ENCODE assay signal across 28 mouse cellular contexts in genomic region chr19:53303382-53303781, GRCm38 (mm10). TPM values are rescaled to one million over a fixed set of nuclear protein-coding genes. Genes with fewer than 3 reads are reported as not detected.
DNase-seq lines count a peak whose midpoint lies in the region; ATAC-seq and TF ChIP-seq lines count a peak whose summit lies in the region.
"Had no signal": no experiment of that assay in that cellular context is flagged by ENCODE, and none has a peak within 500 bp of the region (broad histone marks: within the 10 kb centered on the region; RNA-seq: fewer than 3 reads in every experiment).

No protein-coding gene starts in this region.

- H3K36me3 ChIP-seq in intestine, postnatal 0 days (ENCODE audit: control insufficient read depth, insufficient read depth), result no peaks in the 10 kb centered on the region
- H3K36me3 ChIP-seq in intestine, embryonic 15.5 days, result no peaks in the 10 kb centered on the region
- no peaks in the 10 kb centered on the region for H3K36me3 ChIP-seq in hindbrain, embryonic 16.5 days (ENCODE audit: control insufficient read depth, insufficient read depth, low read length)
- H3K36me3 ChIP-seq: embryonic facial prominence, embryonic 10.5 days; G1E; heart, embryonic 10.5 days; heart, embryonic 15.5 days; hindbrain, embryonic 10.5 days; hindbrain, embryonic 15.5 days had no signal

- DNase-seq in gastrocnemius, postnatal 25 days, result no peak
- DNase-seq in urinary bladder, postnatal 4 days (ENCODE audit: low spot score in 2 of 2), result no peak
- DNase-seq: adrenal gland, adult 8-10 months; B cell, adult 2 months; cerebellum, adult 18-20 months; cerebellum, adult 9-11 months; cerebellum, postnatal 36 days; gastrocnemius, adult 2 months; gastrocnemius, postnatal 36 days; heart, adult 18-20 months; heart, postnatal 14 days had no signal

- no peak for ATAC-seq in intestine, postnatal 0 days
- ATAC-seq in intestine, embryonic 15.5 days, result no peak
- peak; percentile 94 for ATAC-seq in megakaryocyte, adult 5-6 weeks (ENCODE audit: poor library complexity, severe bottlenecking)
- ATAC-seq in monocyte, adult 5-6 weeks (replicated peaks; ENCODE audit: insufficient number of reproducible peaks, low FRiP score, low TSS enrichment, poor library complexity, severe bottlenecking), result peak; percentile 72
- no peak for ATAC-seq in hindbrain, embryonic 16.5 days
- ATAC-seq: activated CD4-positive, CD25-positive, alpha-beta regulatory T cell, adult 4 months; CD4-positive, CD25-positive, alpha-beta regulatory T cell, adult 4 months; forebrain, embryonic 14.5 days; inflammation-experienced regulatory T-cells, adult 6 months; Patski had no signal

- no peaks in the 10 kb centered on the region for H3K27me3 ChIP-seq in intestine, postnatal 0 days (replicated peaks; ENCODE audit: control insufficient read depth, insufficient read depth, low read length)
- no peaks in the 10 kb centered on the region for H3K27me3 ChIP-seq in intestine, embryonic 15.5 days (replicated peaks)
- H3K27me3 ChIP-seq in hindbrain, embryonic 16.5 days (replicated peaks; ENCODE audit: control insufficient read depth, insufficient read depth, low read length), result no peaks in the 10 kb centered on the region
- H3K27me3 ChIP-seq: heart, embryonic 15.5 days; hindbrain, embryonic 15.5 days had no signal

- H3K4me1 ChIP-seq in intestine, postnatal 0 days (replicated peaks; ENCODE audit: control insufficient read depth, insufficient read depth, low read length), result no peaks in the 10 kb centered on the region
- no peaks in the 10 kb centered on the region for H3K4me1 ChIP-seq in intestine, embryonic 15.5 days (replicated peaks)
- H3K4me1 ChIP-seq in bone marrow, adult 2 months (ENCODE audit: control insufficient read depth, insufficient read depth, low read length), result no peaks in the 10 kb centered on the region; the same call in 1 of the 2 replicates
- no peaks in the 10 kb centered on the region for H3K4me1 ChIP-seq in hindbrain, embryonic 16.5 days (ENCODE audit: control insufficient read depth, insufficient read depth, low read depth, low read length)

- no peak for TF ChIP-seq CTCF in intestine, postnatal 0 days (IDR thresholded peaks at IDR 0.05; ENCODE audit: low read depth)
- TF ChIP-seq CTCF in bone marrow, adult 2 months (IDR thresholded peaks at IDR 0.05; ENCODE audit: control insufficient read depth, insufficient read depth, low read length), result no peak

- H3K4me3 ChIP-seq in intestine, postnatal 0 days (ENCODE audit: low read depth, low read length), result no peak overlapping the region
- H3K4me3 ChIP-seq in intestine, embryonic 15.5 days (replicated peaks), result no peak overlapping the region
- H3K4me3 ChIP-seq in bone marrow, adult 2 months (replicated peaks; ENCODE audit: control insufficient read depth, low read depth, low read length), result peak overlapping the region; percentile 61
- no peak overlapping the region for H3K4me3 ChIP-seq in hindbrain, embryonic 16.5 days (ENCODE audit: low read length)
- H3K4me3 ChIP-seq: embryonic facial prominence, embryonic 10.5 days; gastrocnemius, adult 2 months; heart, embryonic 10.5 days; heart, embryonic 15.5 days; hindbrain, embryonic 10.5 days; hindbrain, embryonic 15.5 days had no signal

- TF ChIP-seq POLR2A in bone marrow, adult 2 months (IDR thresholded peaks at IDR 0.05; ENCODE audit: borderline replicate concordance, control insufficient read depth, low read depth, low read length), result no peak

- 71% methylated on average over 7 of the region's 7 CpGs for WGBS in intestine, postnatal 0 days
- WGBS in intestine, embryonic 15.5 days, result 86% methylated on average over 7 of the region's 7 CpGs
- WGBS in bone marrow, adult 2 months, result 13% methylated on average over 7 of the region's 7 CpGs
- 91% methylated on average over 7 of the region's 7 CpGs for WGBS in hindbrain, embryonic 16.5 days

- no peak overlapping the region for H3K4me2 ChIP-seq in intestine, postnatal 0 days (replicated peaks; ENCODE audit: low read depth)
- H3K4me2 ChIP-seq in intestine, embryonic 15.5 days (replicated peaks), result no peak overlapping the region
- H3K4me2 ChIP-seq in hindbrain, embryonic 16.5 days (ENCODE audit: low read length), result no peak overlapping the region
- H3K4me2 ChIP-seq: heart, embryonic 15.5 days; hindbrain, embryonic 15.5 days had no signal

- no peak overlapping the region for H3K9ac ChIP-seq in intestine, postnatal 0 days (ENCODE audit: low read depth, low read length)
- no peak overlapping the region for H3K9ac ChIP-seq in intestine, embryonic 15.5 days
- H3K9ac ChIP-seq in hindbrain, embryonic 16.5 days (ENCODE audit: low read depth, low read length), result no peak overlapping the region
- H3K9ac ChIP-seq: heart, embryonic 15.5 days; hindbrain, embryonic 15.5 days had no signal

- H3K27ac ChIP-seq in intestine, postnatal 0 days (ENCODE audit: low read depth, low read length), result 0 out of 2 replicates have a peak overlapping the region, but pooled peaks have one; percentile 35
- no peak overlapping the region for H3K27ac ChIP-seq in intestine, embryonic 15.5 days
- H3K27ac ChIP-seq in bone marrow, adult 2 months (ENCODE audit: control insufficient read depth, insufficient read depth, low read depth, low read length, poor library complexity), result peak overlapping the region; percentile 71
- no peak overlapping the region for H3K27ac ChIP-seq in hindbrain, embryonic 16.5 days (ENCODE audit: low read depth, low read length)
- H3K27ac ChIP-seq: embryonic facial prominence, embryonic 10.5 days; gastrocnemius, adult 2 months; heart, embryonic 10.5 days; heart, embryonic 15.5 days; hindbrain, embryonic 10.5 days; hindbrain, embryonic 15.5 days had no signal

- no peaks in the 10 kb centered on the region for H3K9me3 ChIP-seq in intestine, postnatal 0 days (ENCODE audit: control insufficient read depth)
- H3K9me3 ChIP-seq in intestine, embryonic 15.5 days, result no peaks in the 10 kb centered on the region
- H3K9me3 ChIP-seq in hindbrain, embryonic 16.5 days (ENCODE audit: control insufficient read depth, low read length), result no peaks in the 10 kb centered on the region
- H3K9me3 ChIP-seq: embryonic facial prominence, embryonic 10.5 days; G1E; heart, embryonic 10.5 days; heart, embryonic 15.5 days; hindbrain, embryonic 10.5 days; hindbrain, embryonic 15.5 days had no signal

RNA-seq across cellular contexts. Expression of gene Mxi1, which starts 6.9 kb away (rescaled TPM):
- polyA plus RNA-seq in intestine, postnatal 0 days (2015; fragmentation: Nextera tagmentation; extraction: Ambion mirVana), result 58.9 and 64.0 TPM in 2 replicates
- 34.0 and 34.5 TPM in 2 replicates for polyA plus RNA-seq in intestine, embryonic 15.5 days (2015; fragmentation: Nextera tagmentation; extraction: Ambion mirVana)
- polyA plus RNA-seq in bone marrow, adult 2 months (2011; ENCODE audit: insufficient read depth, insufficient read length, low replicate concordance, missing spikeins), result 32.4 and 39.2 TPM in 2 replicates
- 42.1 and 42.8 TPM in 2 replicates for total RNA-seq in megakaryocyte, adult 5-6 weeks (2015)
- total RNA-seq in megakaryocyte, adult 5-6 weeks (2017), result 74.0 and 91.1 TPM in 2 replicates
- 87.9 to 137 TPM (median 113 TPM) in 3 replicates for total RNA-seq in monocyte, adult 5-6 weeks (2017)
- polyA plus RNA-seq in hindbrain, embryonic 16.5 days (2015; fragmentation: Nextera tagmentation; extraction: Ambion mirVana), result 18.9 and 27.8 TPM in 2 replicates
- total RNA-seq in gastrocnemius, postnatal 25 days (2021), result 10 to 100 TPM; 37.8 to 39.1 TPM

Comparison
In these comparisons a context has a peak if more than half of its experiments do, and no peak if none do; other contexts are left out.
1. H3K27ac ChIP-seq: peak in intestine, postnatal 0 days (single experiment) and bone marrow, adult 2 months (single experiment); none in intestine, embryonic 15.5 days (single experiment) and hindbrain, embryonic 16.5 days (single experiment).
2. ATAC-seq: peak in megakaryocyte, adult 5-6 weeks (single experiment) and monocyte, adult 5-6 weeks (single experiment); none in intestine, postnatal 0 days (single experiment), intestine, embryonic 15.5 days (single experiment) and hindbrain, embryonic 16.5 days (single experiment).